Mouse (Mus musculus): ENCODE measurements around the gene Clip1. TPM values are rescaled to one million over a fixed set of nuclear protein-coding genes. Genes with fewer than 3 reads are reported as not detected.

The Clip1 gene
- polyA plus RNA-seq, 1 experiment from 2014 or later, result 15.7 TPM

- TF ChIP-seq CTCF (IDR thresholded peaks at IDR 0.05; ENCODE audit: low read depth), result no peak
- H3K27ac ChIP-seq (ENCODE audit: low read depth, low read length), result no peak overlapping the region
- no peak overlapping the region for H3K4me2 ChIP-seq (replicated peaks; ENCODE audit: low read depth)
- H3K4me3 ChIP-seq (ENCODE audit: low read depth, low read length), result no peak overlapping the region
- 48% methylated on average over 4 of the region's 4 CpGs for WGBS
- no peaks in the 10 kb centered on the region for H3K9me3 ChIP-seq (ENCODE audit: control insufficient read depth)
- no peaks in the 10 kb centered on the region for H3K4me1 ChIP-seq (replicated peaks; ENCODE audit: control insufficient read depth, insufficient read depth, low read length)
- peaks cover 86% of the 10 kb centered on the region for H3K36me3 ChIP-seq (ENCODE audit: control insufficient read depth, insufficient read depth)
- no peaks in the 10 kb centered on the region for H3K27me3 ChIP-seq (replicated peaks; ENCODE audit: control insufficient read depth, insufficient read depth, low read length)
- H3K9ac ChIP-seq (ENCODE audit: low read depth, low read length), result no peak overlapping the region
- no peak for ATAC-seq
Measured at GRCm38 (mm10) chr5:123709571-123709970, 25.2 kb upstream of the Clip1 start.

GRCm38 (mm10) chr5:123708598-123708997, 24.2 kb upstream of the Clip1 start:
- peaks cover 86% of the 10 kb centered on the region for H3K36me3 ChIP-seq (ENCODE audit: control insufficient read depth, insufficient read depth)
- ATAC-seq, result no peak
- H3K9me3 ChIP-seq (ENCODE audit: control insufficient read depth), result no peaks in the 10 kb centered on the region
- no peaks in the 10 kb centered on the region for H3K27me3 ChIP-seq (replicated peaks; ENCODE audit: control insufficient read depth, insufficient read depth, low read length)
- no peak overlapping the region for H3K27ac ChIP-seq (ENCODE audit: low read depth, low read length)
- WGBS, result 87% methylated on average over 12 of the region's 12 CpGs
- no peak overlapping the region for H3K4me2 ChIP-seq (replicated peaks; ENCODE audit: low read depth)
- H3K4me1 ChIP-seq (replicated peaks; ENCODE audit: control insufficient read depth, insufficient read depth, low read length), result no peaks in the 10 kb centered on the region
- H3K9ac ChIP-seq (ENCODE audit: low read depth, low read length), result no peak overlapping the region
- no peak overlapping the region for H3K4me3 ChIP-seq (ENCODE audit: low read depth, low read length)
- no peak for TF ChIP-seq CTCF (IDR thresholded peaks at IDR 0.05; ENCODE audit: low read depth)

GRCm38 (mm10) chr5:123700625-123701024, 16.2 kb upstream of the Clip1 start:
- no peak for ATAC-seq

GRCm38 (mm10) chr5:123699198-123699597, 14.8 kb upstream of the Clip1 start:
- peak; percentile 9; the same call in 1 of the 2 replicates for ATAC-seq
- Histone ChIP-seq H3K27me3 (replicated peaks; ENCODE audit: control insufficient read depth, insufficient read depth, low read length) (no peaks in the 10 kb centered on the region), H3K27ac (ENCODE audit: low read depth, low read length) (no peak overlapping the region), H3K4me2 (replicated peaks; ENCODE audit: low read depth) (no peak overlapping the region), H3K4me1 (replicated peaks; ENCODE audit: control insufficient read depth, insufficient read depth, low read length) (no peaks in the 10 kb centered on the region), H3K36me3 (ENCODE audit: control insufficient read depth, insufficient read depth) (peaks cover 52% of the 10 kb centered on the region), H3K9ac (ENCODE audit: low read depth, low read length) (no peak overlapping the region), H3K4me3 (ENCODE audit: low read depth, low read length) (no peak overlapping the region), H3K9me3 (ENCODE audit: control insufficient read depth) (no peaks in the 10 kb centered on the region)
- peak; percentile 90 for TF ChIP-seq CTCF (IDR thresholded peaks at IDR 0.05; ENCODE audit: low read depth)
- 25% methylated on average over 3 of the region's 3 CpGs for WGBS

More at GRCm38 (mm10) chr5:123700625-123701024, 16.2 kb upstream of the Clip1 start:
- peak; percentile 29 for TF ChIP-seq CTCF (IDR thresholded peaks at IDR 0.05; ENCODE audit: low read depth)
- H3K27ac ChIP-seq (ENCODE audit: low read depth, low read length), result peak overlapping the region; percentile 28; the same call in 1 of the 2 replicates
- H3K4me3 ChIP-seq (ENCODE audit: low read depth, low read length), result no peak overlapping the region
- H3K4me2 ChIP-seq (replicated peaks; ENCODE audit: low read depth), result no peak overlapping the region
- H3K27me3 ChIP-seq (replicated peaks; ENCODE audit: control insufficient read depth, insufficient read depth, low read length), result no peaks in the 10 kb centered on the region
- H3K36me3 ChIP-seq (ENCODE audit: control insufficient read depth, insufficient read depth), result peaks cover 67% of the 10 kb centered on the region
- H3K9ac ChIP-seq (ENCODE audit: low read depth, low read length), result no peak overlapping the region
- no peaks in the 10 kb centered on the region for H3K9me3 ChIP-seq (ENCODE audit: control insufficient read depth)
- WGBS, result 56% methylated on average over 11 of the region's 11 CpGs
- H3K4me1 ChIP-seq (replicated peaks; ENCODE audit: control insufficient read depth, insufficient read depth, low read length), result no peaks in the 10 kb centered on the region

GRCm38 (mm10) chr5:123696961-123697360, 12.5 kb upstream of the Clip1 start:
- 0 out of 2 replicates have a peak, but pooled peaks have one; percentile 21 for TF ChIP-seq CTCF (IDR thresholded peaks at IDR 0.05; ENCODE audit: low read depth)
- peak overlapping the region; percentile 46; the same call in 1 of the 2 replicates for H3K27ac ChIP-seq (ENCODE audit: low read depth, low read length)
- WGBS, result 43% methylated on average over 4 of the region's 4 CpGs
- no peaks in the 10 kb centered on the region for H3K9me3 ChIP-seq (ENCODE audit: control insufficient read depth)
- no peak overlapping the region for H3K9ac ChIP-seq (ENCODE audit: low read depth, low read length)
- H3K4me1 ChIP-seq (replicated peaks; ENCODE audit: control insufficient read depth, insufficient read depth, low read length), result no peaks in the 10 kb centered on the region
- H3K4me2 ChIP-seq (replicated peaks; ENCODE audit: low read depth), result no peak overlapping the region
- H3K27me3 ChIP-seq (replicated peaks; ENCODE audit: control insufficient read depth, insufficient read depth, low read length), result no peaks in the 10 kb centered on the region
- H3K36me3 ChIP-seq (ENCODE audit: control insufficient read depth, insufficient read depth), result peaks cover 30% of the 10 kb centered on the region
- peak; percentile 75 for ATAC-seq
- H3K4me3 ChIP-seq (ENCODE audit: low read depth, low read length), result no peak overlapping the region

- TF ChIP-seq CTCF (IDR thresholded peaks at IDR 0.05; ENCODE audit: low read depth), result no peak
- Histone ChIP-seq H3K27ac (ENCODE audit: low read depth, low read length) (no peak overlapping the region), H3K4me3 (ENCODE audit: low read depth, low read length) (no peak overlapping the region), H3K27me3 (replicated peaks; ENCODE audit: control insufficient read depth, insufficient read depth, low read length) (no peaks in the 10 kb centered on the region), H3K4me1 (replicated peaks; ENCODE audit: control insufficient read depth, insufficient read depth, low read length) (no peaks in the 10 kb centered on the region), H3K36me3 (ENCODE audit: control insufficient read depth, insufficient read depth) (peaks cover 24% of the 10 kb centered on the region), H3K4me2 (replicated peaks; ENCODE audit: low read depth) (no peak overlapping the region), H3K9me3 (ENCODE audit: control insufficient read depth) (no peaks in the 10 kb centered on the region), H3K9ac (ENCODE audit: low read depth, low read length) (no peak overlapping the region)
- 86% methylated on average over 7 of the region's 7 CpGs for WGBS
- ATAC-seq, result no peak
Measured at GRCm38 (mm10) chr5:123696244-123696643, 11.8 kb upstream of the Clip1 start.

All from intestine, postnatal 0 days (tissue).